Mouse (Mus musculus) embryo, embryonic 11 days (tissue): ENCODE measurements around the gene Rpl18.

Source experiments
- DNase-seq: peaks from one replicate; pipeline ENCODE4 v3.0.0-alpha.2; 2015

The Rpl18 gene

GRCm38 (mm10) chr7:45741308-45741707 lies 26.1 kb downstream of the Rpl18 start:
- no peak for DNase-seq

- DNase-seq = no peak
These were observed 26.5 kb downstream of the Rpl18 start for GRCm38 (mm10) chr7:45741777-45742176.

GRCm38 (mm10) chr7:45742338-45742737 lies 27.1 kb downstream of the Rpl18 start:
- DNase-seq = no peak

DNA sequence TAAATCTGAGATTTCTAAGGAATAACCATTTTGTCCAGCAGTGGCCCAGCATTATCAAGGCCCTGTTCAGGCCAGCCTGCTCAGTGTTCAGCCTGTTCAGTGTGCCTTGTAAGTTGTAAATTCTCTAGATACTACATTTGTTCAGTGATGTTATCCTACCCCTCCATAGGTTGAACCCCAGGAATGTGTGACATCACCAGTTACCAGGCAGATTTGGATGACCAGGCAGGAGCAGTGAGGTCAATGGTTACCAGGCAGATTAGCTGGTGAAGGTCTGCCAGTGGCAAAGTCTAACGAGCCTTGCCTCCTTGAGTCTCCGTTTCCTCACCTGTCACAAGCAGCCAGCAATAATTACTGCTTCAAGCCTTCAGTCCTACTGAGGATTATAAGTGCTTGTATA lies 29.1 kb downstream of the Rpl18 start:
- peak; percentile 75 for DNase-seq

DNA sequence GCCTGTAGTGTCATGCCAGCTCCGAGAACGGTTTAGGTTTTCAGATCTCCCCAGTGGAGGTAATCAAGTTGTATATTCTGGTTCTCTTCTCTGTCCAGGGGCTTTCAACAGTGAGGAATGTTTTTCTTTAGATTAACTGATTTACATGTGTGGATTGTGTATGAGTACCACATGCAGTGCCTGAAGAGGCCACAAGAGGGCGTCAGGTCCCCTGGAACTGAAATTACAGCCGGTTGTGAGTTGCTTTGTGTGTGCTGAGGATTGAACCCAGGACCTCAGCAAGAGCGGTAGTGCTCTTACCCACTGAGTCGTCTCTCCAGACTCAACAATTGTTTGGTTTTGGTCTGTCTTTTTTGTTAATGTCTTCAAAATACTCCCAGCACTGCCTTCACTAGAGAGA lies 31.3 kb downstream of the Rpl18 start:
- no peak for DNase-seq

GRCm38 (mm10) chr7:45747450-45747849 lies 32.2 kb downstream of the Rpl18 start:
- DNase-seq = no peak

DNA sequence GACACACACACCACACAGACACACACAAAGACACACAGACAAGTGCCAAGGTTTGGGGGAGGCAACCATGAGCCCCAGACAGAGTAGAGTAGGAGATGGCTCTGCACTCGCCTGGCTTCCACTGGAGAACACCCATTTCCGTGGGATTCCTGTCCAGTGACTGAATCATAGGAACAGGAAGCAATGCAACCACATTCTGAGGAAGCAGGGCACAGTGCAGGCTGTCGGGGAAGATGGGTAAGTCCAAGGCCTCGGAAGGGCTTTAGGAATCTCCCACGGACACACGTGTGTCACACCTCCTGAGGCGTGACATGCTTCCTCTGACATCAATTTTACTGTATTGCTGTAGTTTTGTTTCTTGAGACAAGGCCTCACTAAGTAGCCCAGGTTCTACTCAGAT lies 32.9 kb downstream of the Rpl18 start:
- no peak for DNase-seq

GRCm38 (mm10) chr7:45749401-45749800 lies 34.1 kb downstream of the Rpl18 start:
- DNase-seq = no peak

GRCm38 (mm10) chr7:45750162-45750561 lies 34.9 kb downstream of the Rpl18 start:
- DNase-seq = no peak

GRCm38 (mm10) chr7:45755703-45756102 lies 40.4 kb downstream of the Rpl18 start:
- no peak for DNase-seq

GRCm38 (mm10) chr7:45759400-45759799 lies 44.1 kb downstream of the Rpl18 start:
- DNase-seq = peak; percentile 36

DNA sequence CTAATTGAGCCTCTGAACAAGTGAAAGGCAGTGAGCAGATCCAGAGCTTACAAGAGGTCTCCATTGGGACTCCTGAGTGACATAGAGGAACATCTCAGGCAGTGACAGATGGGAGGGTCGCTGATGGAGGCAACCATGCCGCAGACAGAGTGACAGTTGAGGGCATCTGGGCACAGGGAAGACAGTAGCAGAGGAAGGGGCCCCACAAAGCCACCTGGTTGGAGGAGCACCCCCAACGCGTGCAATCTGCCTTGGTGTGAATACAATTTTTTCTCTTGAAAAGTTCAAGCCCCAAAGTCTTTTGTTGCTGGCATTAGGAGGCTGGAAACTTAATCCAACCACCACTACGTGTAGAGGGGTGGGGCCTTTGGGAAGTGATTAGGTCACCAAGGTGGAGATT lies 44.9 kb downstream of the Rpl18 start:
- no peak for DNase-seq

DNA sequence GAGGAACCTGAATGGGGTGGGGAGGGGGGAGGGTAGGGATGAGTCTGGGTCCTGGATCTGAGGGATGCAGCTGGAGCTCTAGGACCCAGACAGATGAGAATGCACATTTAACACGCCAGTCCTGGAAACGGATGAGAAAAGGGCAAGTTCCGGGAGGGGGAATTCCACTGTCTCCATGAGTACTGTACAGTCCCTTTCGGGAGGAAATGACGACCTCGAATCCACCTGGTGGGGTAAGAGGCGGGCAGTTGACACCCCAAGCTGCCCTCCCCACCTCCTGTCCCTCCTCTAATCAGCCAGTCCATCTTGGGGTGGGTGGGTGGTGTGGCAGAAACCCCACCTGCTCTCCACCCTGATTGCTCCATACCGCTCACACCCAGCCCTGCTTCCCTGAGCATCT lies 50.7 kb downstream of the Rpl18 start:
- no peak for DNase-seq

- no peak for DNase-seq
These were observed 51.5 kb downstream of the Rpl18 start for GRCm38 (mm10) chr7:45766764-45767163.

DNA sequence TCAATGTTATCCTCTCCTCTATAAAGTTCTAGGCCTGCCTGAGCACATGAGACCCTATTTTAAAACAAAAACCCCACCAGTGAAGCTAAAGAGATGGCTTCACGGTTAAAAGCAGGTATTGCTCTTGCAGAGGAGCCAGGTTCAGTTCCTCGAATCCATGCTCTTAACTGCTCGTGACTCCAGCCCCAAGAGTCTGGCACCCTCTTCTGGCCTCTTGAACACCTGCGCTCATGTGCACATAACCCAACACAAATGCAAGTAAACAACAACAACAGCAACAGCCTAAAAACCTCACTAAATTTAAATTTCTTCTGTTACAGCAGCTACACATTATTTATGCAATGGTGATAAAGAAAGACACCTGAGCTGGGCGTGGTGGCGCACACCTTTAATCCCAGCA lies 52.2 kb downstream of the Rpl18 start:
- no peak for DNase-seq
